Mouse (Mus musculus) cerebellum, adult 18-20 months (tissue): ENCODE results near the gene Sel1l.
"Not testable (repeated sequence)": the region's sequence is repeated elsewhere in the genome, so short reads cannot be mapped to it uniquely, and the experiment has no call there.

ENCODE experiments used
- DNase-seq, 2 experiments: peaks; one replicate each; pipeline ENCODE4 v3.0.0; 2021

The Sel1l gene

DNA sequence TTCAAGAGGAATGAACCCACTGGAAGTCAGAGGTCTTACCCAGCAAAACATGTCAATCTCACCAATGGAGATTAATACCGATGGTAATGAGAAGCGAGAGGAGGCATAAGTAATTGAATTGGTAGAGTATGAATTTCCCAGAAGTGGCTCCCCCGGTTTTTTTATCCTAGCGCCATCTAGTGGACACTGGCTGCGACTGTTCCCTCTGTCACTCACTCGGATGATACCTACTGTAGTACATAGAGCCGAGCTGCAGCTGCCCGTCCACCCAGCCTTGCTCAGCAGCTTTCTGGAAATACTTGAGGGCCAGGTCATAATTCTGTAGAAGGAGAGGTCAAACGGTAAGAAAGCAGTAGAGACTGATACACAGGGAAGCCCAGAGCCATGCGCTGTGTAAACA is 33.0 kb downstream of the Sel1l start:
- DNase-seq = peak; percentile 40 to 46

DNA sequence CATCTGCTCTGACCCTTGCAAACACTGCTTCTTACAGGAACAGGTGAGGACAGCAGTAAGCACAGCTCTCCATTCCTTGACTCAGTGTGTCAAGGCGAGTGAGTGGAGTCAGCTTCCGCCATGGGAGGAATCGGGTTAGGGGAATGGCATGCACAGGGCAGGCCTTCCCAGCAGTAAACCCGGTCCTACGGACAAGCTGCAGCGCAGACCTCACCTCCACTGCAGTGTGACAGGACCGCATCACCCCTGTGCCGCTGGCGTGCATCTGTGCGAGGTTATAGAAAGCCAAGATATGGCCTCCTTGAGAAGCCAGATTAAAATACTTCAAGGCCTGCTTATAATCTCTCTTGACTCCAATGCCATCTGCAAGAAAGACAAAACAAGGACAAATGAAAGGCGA is 33.4 kb downstream of the Sel1l start:
- no peak for DNase-seq

DNA sequence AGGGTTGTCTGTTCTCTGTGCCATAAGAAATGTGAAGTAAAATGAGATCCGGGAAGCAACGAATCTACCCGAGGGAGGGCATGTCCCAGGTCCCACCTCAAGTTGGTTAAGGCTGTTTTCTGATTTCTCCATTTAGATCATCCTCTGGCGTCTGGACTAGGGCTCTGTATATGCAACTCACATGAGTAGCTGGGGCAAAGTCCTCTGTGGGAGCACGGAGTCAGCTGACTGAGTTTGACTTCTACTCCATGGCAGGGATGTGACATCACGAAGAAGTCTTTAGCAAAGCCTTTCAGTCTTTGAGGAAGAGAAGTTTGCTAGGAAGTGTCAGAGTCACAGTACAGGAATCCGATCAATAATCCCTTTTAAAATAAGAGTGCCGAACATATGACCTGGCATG is 40.0 kb downstream of the Sel1l start:
- no peak for DNase-seq

DNA sequence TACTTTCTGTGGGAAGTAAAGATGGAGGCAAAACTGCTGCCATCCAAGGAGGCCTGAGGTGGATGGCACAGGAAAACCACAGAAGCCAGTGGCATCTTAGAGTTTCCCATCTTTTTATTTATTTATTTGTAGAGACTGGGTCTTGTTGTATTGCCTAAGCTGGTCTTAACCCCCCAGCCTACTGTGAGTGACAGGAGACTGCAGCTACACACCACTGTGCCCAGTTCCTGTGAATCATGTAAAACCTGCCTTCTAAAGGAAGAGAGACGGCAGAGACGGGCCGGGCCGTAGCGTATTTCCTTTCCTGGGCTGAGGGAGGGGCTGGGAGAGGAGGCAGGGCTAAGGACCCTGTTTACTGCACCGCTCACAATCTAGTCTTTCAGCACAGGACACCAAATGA is 41.2 kb downstream of the Sel1l start:
- no peak for DNase-seq

DNA sequence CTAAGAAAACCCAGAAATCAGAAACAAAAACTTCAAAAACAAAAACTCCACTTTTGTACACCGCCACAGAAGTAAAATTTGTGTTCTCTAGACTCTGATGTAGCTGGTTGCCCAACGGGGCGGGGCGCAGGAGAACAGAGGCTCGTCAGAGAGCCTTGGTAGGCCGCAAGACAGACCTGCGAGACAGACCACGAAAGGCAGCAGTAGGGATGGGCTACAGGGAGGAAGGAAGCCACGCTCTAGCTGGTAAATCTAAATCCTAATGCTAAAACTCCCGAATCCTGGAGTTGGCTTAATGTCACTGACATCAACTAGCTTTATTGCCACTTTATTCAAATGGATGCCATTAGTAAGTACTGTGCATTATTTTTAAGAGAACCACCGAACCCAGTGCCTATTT is 41.9 kb downstream of the Sel1l start:
- no peak for DNase-seq

DNA sequence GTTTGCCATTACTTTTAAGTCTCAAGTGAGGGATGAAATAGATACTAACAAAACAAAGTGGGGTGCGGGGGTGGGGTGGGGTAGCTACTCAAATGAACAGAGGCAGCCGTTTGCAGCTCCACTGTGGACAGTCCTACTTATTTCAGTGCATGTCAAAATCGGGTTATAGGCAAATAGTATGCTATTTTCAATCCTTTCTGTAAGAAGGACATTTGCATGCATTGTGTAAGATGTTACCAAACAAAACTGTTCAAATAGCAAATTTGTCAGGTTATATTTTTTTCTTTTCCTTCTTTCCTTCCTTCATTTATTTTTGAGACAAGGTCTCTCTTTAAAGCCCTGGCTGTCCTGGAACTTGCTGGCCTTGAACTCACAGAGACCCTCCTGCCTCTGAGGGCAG is 44.7 kb downstream of the Sel1l start:
- DNase-seq = no peak

DNA sequence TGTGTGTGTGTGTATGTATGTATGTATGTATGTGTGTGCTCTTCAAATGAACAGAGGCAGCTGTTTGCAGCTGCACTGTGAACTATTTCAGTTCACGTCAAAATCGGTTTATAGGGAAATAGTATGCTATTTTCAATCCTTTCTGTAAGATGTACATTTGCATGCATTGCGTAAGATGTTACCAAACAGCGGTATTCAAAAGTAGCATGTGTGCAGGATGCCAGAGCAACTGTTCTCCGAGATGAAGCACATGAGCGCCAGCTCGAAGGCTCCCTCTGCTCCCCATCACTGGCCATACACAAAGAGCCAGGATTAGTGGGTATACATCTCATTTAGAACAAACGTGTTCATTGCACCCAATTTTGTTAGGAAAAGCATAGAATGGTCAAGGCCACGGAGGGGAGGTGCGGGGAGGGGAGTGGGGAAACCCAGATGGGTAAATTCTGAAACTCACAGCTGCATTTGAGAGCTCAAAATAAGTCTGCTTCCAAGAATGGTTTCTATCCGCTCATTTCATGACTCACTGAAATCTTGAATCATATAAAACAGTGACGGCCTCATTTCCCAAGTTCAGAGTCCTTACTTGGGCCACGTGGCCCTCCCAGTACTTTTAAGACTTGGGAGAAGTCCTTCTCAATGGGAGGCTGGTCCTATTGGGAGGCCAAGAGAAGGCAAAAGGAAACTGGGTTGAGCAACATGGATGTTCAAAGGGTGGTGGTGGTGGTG is 45.6 kb downstream of the Sel1l start:
- DNase-seq = no peak

DNA sequence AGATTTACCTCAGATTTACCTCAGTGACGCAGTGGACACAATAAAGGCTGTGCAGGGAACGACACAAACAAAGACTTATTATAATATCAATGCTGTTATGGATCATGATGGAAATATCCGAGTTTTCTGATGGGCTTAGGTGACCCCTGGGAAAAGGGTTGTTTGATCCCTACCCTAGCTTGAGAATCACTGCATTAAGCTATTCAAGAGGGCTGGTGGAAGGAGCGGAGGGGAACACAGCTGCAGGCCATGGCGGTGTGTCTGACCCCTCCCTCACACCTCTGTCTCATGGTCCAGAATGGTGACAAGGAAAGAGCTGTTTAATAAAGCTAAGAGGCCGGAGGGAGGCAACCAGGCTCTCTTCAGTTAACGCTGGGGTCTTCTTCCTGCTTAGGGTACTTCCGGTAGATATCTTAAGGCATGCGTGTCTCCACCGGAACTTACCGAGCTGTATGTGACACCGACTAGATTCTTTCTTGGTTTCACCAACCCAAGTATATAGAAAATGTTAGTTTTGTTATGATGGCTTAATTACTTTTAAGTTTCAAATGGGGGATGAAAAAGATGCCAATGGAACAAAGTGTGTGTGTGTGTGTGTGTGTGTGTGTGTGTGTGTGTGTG is 46.3 kb downstream of the Sel1l start:
- DNase-seq = no peak

DNA sequence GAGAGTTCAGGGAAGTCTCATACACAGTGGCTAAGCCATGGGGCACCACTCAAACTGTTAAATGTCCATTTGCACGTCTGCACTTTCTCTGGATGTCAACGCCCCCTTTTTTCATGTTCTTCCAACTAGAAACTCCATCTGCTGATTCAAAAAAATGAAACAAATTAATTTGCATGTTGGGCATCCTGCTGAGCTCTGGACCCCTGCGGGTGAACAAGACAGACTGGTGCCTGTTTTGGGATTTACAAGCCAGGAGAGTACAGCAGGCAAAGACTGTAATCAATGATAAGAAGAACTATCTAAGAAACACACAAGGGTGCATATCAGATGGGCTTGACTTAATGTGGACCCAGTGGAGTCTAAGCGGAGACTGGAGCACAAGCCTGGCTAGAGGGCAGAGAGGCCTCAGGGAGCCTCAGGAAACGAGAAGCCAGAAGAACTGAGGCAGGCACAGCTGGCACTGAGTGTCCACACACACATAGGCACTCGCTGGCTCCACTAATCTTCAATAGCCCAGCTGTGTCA is 48.0 kb downstream of the Sel1l start:
- no peak for DNase-seq

DNA sequence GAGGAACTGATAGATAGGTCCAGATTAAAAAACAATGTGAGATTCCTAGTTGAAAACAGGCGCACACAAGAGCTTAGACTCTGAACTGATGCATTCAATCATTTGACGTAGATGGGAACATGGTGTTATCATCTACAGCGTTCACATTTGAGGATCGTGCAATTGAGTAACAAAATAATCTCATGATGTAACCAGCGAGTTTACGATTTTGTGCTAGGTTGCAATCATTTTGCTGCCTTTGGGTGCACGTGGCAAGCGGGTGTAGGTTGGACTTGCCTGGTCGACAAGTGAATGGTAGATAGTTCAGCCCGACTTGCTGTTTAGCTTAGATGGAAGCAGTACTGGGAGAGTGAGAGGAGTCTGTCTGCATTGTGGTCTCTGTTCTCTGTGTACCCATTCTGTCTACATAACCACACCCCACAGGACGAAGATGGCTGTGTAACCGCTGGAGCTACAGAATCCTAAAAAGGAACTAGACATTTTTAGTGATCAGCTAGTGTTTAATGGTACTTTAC is 49.1 kb downstream of the Sel1l start:
- no peak for DNase-seq

DNA sequence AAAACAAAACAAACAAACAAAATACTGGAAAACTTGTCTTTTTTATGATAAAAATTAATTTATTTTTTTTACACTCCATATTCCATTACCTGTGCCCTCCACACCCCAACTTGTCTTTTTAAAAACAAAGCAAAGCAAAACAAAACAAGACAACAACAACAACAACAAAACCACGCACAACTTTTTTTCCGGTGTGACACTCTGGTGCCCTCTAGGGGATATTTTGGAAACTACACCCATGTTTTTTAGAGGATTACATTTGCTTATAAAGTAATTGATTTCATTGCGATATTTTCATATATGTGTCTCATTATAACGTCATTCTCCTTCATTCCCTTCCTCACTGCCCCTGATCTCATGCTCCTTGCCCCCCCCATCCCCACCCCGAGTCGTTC is 49.6 kb downstream of the Sel1l start:
- DNase-seq = peak in 1 of 2 experiments; percentile 19

DNA sequence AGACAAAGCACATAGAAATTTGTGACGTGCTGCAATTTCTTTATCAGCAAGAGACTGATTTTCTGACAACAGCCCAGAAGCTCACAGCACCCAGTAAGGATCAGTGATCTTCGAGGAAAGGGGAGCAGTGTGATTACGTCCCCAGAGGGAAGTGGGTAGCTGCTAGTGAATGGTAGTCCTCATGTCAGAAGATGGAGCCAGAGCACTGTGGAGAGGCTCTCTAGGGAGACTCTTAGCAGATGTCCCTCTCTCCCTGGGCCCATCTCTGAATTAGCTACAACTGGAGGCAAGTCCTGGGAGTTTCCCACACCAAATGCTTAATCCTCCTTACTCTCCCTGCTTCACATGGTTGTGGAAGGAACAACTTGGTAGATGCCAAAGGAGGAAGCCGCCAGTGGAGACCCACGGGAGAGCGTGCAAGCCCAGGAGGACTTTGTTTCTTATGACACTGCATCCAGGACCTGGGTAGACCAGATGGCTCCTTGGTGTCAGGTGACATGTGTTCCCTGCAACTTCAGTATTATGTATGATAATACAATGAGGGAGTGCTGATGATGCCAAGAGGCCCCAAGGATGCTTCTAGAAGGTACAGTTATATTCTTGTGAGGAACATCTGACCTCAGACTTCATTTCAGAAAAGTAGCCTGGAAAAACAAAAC is 50.1 kb downstream of the Sel1l start:
- no peak for DNase-seq

DNA sequence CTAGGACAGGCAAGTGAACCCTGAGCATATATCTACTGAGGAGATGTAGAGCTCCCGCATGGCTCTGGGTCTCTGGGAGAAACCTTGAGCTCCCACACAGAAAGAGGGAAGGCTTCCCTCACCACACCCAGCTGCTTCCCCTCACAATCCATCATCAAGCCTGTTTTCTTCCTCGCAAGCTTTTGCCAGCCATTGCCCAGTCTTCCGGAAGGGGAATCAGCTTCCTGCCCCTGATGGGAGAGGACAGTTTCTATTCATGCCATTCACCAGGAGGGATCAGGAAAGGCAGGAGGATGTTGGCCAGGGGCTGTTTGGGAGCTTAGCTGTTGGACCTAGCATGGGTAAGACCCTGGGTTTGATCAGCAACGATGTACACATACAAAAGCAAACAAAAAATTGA is 52.2 kb downstream of the Sel1l start:
- DNase-seq = no peak

DNA sequence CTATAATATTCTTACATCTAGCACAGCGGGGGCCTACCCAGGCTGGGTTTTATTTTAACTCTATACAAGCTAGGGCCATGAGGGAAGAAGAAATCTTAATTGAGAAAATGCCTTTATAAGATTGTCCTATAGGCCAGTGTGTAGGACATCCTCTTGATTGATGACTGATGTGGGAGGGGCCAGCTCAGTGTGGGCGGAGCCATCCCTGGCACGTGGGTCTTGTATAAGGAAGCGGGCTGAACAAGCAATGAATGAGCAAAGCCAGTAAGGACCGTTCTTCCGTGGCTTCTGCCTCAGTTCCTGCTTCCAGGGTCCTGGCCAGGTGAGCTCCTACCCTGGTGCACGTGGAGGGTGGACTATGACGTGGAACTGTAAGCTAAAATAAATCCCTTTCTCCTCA is 55.7 kb downstream of the Sel1l start:
- DNase-seq = no peak

DNA sequence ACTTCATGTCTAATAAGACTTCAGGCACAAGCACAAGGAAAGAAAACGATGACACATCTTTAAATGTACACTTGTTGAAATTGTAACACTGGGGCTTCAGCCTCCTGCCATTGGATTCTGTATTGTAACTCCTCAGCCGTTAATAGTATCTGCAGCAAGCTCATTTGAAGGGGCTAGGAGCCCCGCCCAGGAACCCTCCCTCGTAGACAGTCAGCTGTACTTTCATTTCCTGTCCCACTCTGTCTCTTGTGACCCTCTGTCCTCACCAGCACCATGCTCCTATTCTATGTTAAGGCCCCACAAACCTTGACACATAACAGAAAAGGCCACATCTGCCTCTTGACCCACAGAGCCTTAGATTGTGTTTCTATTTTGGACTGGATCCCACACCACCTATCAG is 57.1 kb downstream of the Sel1l start:
- DNase-seq = no peak

DNA sequence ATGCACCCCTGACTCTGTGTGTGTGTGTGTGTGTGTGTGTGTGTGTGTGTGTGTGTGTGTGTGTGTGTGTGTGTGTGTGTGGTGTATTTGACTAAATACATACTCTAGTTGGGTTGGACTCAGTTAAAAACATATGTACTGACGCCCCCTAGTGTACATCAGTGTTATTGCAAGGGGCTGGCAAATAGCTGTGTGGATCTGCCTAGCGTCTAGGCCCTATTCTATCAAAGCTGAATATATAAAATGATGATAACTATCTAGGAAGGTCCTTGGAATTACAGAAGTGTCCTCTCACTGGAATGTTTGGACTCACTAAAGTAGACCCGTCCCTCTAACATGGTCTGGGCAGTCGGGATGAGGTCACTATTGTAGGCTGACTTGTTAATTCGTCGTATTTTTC is 59.2 kb downstream of the Sel1l start:
- DNase-seq = peak; percentile 38 to 48

DNA sequence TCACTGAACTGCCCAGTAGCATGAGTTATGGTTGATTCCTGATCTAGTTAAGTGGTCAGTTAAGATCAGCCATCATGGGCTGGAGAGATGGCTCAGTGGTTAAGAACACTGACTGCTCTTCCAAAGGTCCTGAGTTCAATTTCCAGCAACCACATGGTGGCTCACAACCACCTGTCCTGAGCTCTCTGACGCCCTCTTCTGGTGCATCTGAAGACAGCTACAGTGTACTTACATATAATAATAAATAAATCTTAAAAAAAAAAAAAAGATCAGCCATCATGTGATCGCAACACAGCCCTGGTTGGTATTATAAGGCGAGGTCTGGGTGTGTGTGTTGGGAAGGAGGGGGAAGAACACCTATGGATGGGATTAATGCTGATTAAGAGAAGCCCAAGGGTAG is 60.5 kb downstream of the Sel1l start:
- not testable (repeated sequence) for DNase-seq

DNA sequence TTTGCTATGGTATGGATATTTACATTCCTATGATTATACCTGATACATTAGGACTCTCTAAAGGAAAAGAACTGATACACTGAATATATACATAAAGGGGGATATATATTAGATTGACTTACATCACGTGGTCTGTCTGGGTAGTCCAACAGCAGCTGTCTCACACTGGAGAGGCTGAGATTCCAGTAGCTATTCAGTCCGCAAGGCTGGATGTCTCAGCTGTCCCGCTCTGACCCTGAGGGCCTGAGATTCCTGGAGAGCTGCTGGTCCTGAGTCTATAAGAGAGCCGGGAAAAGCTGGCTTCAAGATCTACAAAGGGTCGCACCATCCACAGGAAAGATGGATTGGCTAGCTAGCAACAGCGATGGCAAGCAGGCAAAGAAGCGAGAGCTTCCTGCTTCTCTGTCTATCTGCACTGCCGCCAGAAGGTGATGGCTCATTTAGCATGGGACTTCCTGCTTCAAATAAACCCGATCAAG is 61.0 kb downstream of the Sel1l start, which contains the start of gene Ston2:
Ston2 (minus strand) TSS at position 429 of the 479 bp plus-strand sequence.
- no peak for DNase-seq

DNA sequence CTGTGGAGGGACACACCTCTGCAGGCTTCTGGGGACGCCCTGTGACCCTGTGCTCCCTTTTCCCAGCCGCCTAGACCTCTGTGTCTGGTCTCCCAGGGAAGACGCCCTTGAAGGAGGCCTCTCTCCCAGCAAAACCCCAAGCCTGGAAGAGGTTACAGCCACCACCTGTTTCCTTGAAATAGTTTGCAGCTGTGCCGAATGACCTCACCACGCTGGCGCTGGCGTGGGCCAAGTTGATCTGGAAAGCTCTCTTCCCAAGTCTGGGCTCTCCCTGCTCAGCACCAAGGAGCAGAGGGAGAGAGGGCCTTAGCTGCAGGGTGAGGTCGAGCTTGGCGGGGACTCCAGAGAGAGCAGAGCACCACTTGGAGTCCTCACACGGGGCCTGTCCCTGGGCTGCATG is 62.6 kb downstream of the Sel1l start:
- no peak for DNase-seq

DNA sequence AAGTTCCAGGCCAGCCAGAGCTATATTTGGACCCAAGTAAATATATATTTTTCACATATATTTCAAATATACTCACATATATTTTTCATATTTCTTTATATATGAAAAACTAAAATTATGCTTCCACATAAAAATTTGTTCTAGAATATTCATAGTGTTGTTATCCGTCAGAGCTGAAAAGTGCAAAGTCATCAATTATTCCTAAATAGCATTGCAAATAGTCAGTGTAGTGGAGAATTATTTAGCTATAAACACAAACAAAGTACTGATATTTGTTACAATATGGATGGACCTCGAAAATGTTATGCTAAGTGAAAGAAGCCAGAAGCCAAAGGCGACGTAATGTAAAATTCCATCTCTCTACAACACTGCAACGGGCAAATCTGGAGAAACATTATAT is 67.5 kb downstream of the Sel1l start:
- DNase-seq = no peak

DNA sequence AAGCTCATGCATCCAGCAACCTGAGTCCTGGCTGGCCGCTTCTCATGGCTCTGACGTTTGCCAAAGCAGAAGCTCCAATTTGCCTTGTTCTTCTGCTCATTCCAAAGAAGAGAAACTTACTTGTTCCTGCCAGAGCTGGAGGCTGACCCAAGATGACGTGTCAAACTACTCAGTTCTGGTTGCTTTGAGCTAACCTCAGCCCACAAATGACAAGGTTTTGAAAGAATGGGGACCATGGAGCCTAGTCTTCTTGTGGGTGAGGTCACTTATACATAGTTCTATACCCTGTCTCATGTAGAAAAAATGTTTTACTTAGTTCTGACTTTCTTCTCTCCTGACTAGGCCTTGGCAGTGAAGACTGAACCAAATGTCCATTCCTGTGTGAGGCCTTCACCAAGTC is 68.4 kb downstream of the Sel1l start:
- DNase-seq = no peak

DNA sequence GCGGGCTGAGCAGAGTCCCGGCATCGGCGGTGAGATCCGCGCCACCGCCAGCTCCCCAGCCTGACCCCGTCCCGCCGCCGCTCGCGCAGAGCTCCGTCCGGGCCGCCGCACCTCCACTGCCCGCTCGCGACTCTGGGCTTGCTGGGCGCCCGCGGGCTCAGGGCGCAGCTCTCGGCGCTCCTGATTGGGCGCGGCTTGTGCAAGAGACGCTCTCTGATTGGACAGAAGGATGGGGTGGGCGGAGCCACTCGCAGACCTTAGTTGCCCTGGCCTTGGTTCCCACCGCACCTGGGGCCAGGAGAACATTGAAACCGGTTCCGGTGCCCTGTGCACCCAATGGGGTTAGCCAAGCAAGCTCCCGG is 70.0 kb downstream of the Sel1l start:
- DNase-seq = peak; percentile 39 to 55

DNA sequence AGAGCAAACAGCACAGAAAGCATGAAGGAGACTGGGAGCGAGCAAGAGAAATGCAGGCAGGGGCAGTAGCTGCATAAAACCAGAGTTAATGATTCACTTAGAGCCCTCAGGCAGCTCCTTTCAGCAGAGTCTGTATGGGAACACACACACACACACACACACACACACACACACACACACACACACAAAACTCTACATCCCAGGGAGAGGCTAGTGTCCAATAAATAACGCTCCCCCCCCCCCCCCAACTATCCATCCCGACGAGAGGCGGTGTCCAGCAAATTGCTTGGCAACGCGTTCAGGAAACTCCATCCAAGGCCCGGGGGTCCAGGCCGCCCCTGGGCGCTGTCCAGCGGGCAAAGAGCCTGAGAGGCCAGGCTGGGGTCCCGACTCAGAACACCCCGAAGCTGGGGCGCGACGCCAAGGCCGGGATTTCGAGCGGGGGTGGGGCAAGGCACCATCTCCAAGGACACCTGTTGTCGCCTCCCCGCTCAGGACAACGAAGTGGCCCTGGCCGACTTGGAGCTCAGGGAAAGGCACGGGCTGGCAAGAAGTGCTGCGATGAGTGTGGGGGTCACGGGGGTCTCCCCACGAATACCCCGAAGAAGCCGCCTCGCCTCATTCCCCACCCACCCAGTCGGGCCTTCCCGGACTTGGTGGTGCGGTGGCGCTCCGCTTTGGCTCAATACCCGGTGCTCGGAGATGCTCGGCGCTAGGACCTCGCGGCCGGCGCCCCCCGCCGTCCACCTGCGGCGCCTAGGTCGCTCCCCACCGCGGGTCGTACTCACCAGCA is 70.5 kb downstream of the Sel1l start:
- peak; percentile 11 to 26 for DNase-seq
